Mouse (Mus musculus): ENCODE measurements around the gene Mfap1b. TPM values are rescaled to one million over a fixed set of nuclear protein-coding genes. Genes with fewer than 3 reads are reported as not detected.
A peak's percentile ranks its signal among the peaks of the same experiment; 100 is the strongest.

Gene Mfap1b
- polyA plus RNA-seq, 1 experiment from 2014 or later = 44.3 TPM

DNA sequence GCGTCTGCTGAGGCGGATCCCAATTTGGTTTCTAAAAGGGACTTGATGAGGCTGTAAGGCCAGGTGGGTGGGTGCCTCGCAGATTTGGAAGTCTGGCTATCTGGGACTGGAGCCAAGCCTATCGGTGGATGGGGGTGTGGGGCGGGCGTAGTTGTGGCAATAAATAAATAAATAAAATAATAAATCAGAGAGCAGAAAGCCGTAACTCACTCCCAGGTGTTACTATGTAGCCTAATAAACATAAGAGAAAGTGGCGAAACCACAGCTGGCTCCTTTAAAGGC, 30.9 kb downstream of the Mfap1b start:
- no peak for ATAC-seq (ENCODE audit: insufficient number of reproducible peaks, insufficient read depth, low FRiP score, low read depth)
- Histone ChIP-seq H3K27me3 (ENCODE audit: control insufficient read depth, insufficient read depth, low read length) (no peaks in the 10 kb centered on the region), H3K4me3 (ENCODE audit: control insufficient read depth in 1 of 2, insufficient read depth in 1 of 2, low read depth in 1 of 2, low read length in 2 of 2) (peak overlapping the region; percentile 50 to 52), H3K36me3 (ENCODE audit: control insufficient read depth, insufficient read depth, low read length) (peaks cover 19% of the 10 kb centered on the region), H3K4me1 (ENCODE audit: control insufficient read depth in 2 of 2, insufficient read depth in 2 of 2, low read length in 2 of 2) (peaks cover 11 to 21% of the 10 kb centered on the region in 2 experiments; a peak in 3 of 4 replicates), H3K9ac (ENCODE audit: low read length) (peak overlapping the region; percentile 70), H3K27ac (replicated peaks in 1 of 2; ENCODE audit: control insufficient read depth in 1 of 2, insufficient read depth in 1 of 2, low read depth in 2 of 2, low read length in 2 of 2) (no peak overlapping the region), H3K4me2 (ENCODE audit: low read length) (peak overlapping the region; percentile 97), H3K9me3 (ENCODE audit: control insufficient read depth, low read length) (no peaks in the 10 kb centered on the region)
- 18% methylated on average over 8 of the region's 8 CpGs for WGBS

DNA sequence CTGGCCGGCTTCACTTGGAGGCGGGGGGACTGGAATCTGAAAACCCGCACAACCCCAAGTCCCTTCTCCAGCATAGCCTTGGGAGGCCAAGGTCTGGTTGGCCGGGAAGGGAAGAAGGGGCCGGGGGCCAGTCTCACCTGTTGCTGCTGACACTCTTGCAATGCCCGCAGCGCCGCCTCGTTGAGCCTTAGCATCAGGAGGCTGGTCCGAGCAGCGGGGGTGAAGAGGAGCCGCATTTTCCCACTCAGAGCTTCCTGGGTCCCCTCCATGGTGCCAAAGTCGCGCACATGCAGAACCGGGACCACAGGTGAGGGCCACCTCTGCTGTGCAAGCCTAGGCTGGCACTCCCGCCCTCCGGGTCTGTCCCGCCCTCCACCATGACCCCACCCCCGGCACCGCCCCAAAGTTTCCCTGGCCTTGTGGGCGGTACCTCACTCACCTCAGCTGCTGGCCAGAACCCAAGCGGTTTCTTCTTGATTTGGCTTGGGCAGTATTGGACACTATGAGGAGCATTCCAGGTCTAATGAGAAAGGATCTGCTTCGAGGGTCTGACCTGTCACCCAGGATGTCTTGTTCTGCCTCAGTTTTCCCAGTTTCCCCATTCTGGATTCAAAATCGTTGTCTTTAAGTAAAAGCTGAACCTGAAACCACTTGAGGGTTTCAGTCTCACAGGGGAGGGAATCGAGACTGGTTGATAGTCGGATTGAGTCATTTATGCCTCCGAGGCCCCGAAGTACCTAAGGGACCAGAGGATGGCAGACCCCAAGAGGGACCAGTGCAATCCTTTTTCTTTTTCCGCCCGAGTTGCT, 31.4 kb downstream of the Mfap1b start:
- peak; percentile 70; the same call in 1 of the 2 replicates for ATAC-seq (ENCODE audit: insufficient number of reproducible peaks, insufficient read depth, low FRiP score, low read depth)
- Histone ChIP-seq H3K4me1 (ENCODE audit: control insufficient read depth in 2 of 2, insufficient read depth in 2 of 2, low read length in 2 of 2) (peaks cover 10 to 16% of the 10 kb centered on the region in 2 experiments; a peak in 3 of 4 replicates), H3K27ac (replicated peaks in 1 of 2; ENCODE audit: control insufficient read depth in 1 of 2, insufficient read depth in 1 of 2, low read depth in 2 of 2, low read length in 2 of 2) (no peak overlapping the region), H3K27me3 (ENCODE audit: control insufficient read depth, insufficient read depth, low read length) (no peaks in the 10 kb centered on the region), H3K9ac (ENCODE audit: low read length) (peak overlapping the region; percentile 70), H3K9me3 (ENCODE audit: control insufficient read depth, low read length) (no peaks in the 10 kb centered on the region), H3K4me2 (ENCODE audit: low read length) (peak overlapping the region; percentile 97), H3K36me3 (ENCODE audit: control insufficient read depth, insufficient read depth, low read length) (peaks cover 25% of the 10 kb centered on the region), H3K4me3 (ENCODE audit: control insufficient read depth in 1 of 2, insufficient read depth in 1 of 2, low read depth in 1 of 2, low read length in 2 of 2) (peak overlapping the region; percentile 50 to 52)
- WGBS = 2% methylated on average over 30 of the region's 30 CpGs

DNA sequence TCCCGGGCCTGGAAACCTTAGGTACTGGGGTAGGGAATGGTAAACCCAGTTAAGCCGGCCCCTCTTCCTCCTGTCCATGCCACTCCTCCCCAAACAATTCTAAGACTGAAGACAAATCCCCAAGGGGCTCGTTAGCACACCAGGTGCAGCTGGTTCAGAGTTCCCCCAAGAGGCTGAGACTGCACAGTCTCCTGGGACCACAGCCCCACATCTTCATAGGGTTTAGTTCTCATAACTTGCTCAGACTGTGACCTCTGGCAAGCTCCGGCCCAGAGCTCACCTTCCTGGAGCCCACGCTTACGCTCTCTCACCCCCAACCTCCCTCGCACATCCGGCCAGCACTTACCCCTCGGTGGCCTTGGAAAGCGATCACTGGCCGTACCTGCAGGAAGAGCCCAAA, 32.1 kb downstream of the Mfap1b start:
- H3K9ac ChIP-seq (ENCODE audit: low read length) = peak overlapping the region; percentile 70
- 10% methylated on average over 11 of the region's 11 CpGs for WGBS
- H3K4me1 ChIP-seq (ENCODE audit: control insufficient read depth in 2 of 2, insufficient read depth in 2 of 2, low read length in 2 of 2) = peaks cover 10 to 15% of the 10 kb centered on the region in 2 experiments; a peak in 3 of 4 replicates
- H3K4me2 ChIP-seq (ENCODE audit: low read length) = peak overlapping the region; percentile 97
- H3K36me3 ChIP-seq (ENCODE audit: control insufficient read depth, insufficient read depth, low read length) = peaks cover 32% of the 10 kb centered on the region
- H3K4me3 ChIP-seq (ENCODE audit: control insufficient read depth in 1 of 2, insufficient read depth in 1 of 2, low read depth in 1 of 2, low read length in 2 of 2) = peak overlapping the region; percentile 50 to 52
- ATAC-seq (ENCODE audit: insufficient number of reproducible peaks, insufficient read depth, low FRiP score, low read depth) = 0 out of 2 replicates have a peak, but pooled peaks have one; percentile 9
- H3K9me3 ChIP-seq (ENCODE audit: control insufficient read depth, low read length) = no peaks in the 10 kb centered on the region
- H3K27ac ChIP-seq (replicated peaks in 1 of 2; ENCODE audit: control insufficient read depth in 1 of 2, insufficient read depth in 1 of 2, low read depth in 2 of 2, low read length in 2 of 2) = no peak overlapping the region
- no peaks in the 10 kb centered on the region for H3K27me3 ChIP-seq (ENCODE audit: control insufficient read depth, insufficient read depth, low read length)

DNA sequence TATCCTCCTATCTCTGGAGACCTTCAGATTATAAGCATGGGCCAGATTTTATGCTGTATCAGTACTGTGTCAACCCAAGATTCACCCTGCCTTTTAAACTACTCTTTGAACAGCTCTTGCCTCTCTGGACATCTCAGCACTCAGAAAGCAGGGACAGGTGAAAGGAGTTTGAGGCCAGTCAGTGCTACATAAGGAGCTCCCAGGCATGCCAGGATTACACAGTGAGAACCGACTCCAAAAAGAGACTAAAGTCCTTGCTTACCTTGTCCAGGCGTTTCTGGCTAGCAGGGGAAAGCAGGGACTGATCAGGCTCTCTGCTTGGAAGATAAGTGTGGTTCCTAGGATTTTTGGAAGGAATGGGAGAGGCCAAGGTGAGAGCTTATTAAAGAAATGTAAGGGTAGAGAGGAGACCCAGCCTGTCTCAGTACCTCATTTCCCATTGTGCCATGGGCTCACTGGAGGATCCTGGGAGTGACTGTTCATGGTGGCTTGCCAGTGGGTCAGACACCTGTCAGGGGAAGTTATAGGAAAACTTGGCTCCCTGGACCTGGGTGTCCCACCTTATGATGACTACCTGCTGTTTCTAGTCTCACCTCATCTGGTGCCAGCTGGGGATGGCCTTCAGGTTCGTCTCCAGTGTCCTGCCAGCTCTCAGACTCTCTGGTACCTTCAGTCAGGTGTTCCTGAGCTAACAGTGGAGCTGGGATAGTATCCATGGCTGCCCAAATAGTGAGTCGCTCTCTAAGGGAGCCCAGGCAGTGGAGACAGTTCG, 32.8 kb downstream of the Mfap1b start:
- WGBS = 44% methylated on average over 5 of the region's 5 CpGs
- peaks cover 39% of the 10 kb centered on the region for H3K36me3 ChIP-seq (ENCODE audit: control insufficient read depth, insufficient read depth, low read length)
- ATAC-seq (ENCODE audit: insufficient number of reproducible peaks, insufficient read depth, low FRiP score, low read depth) = no peak
- no peaks in the 10 kb centered on the region for H3K27me3 ChIP-seq (ENCODE audit: control insufficient read depth, insufficient read depth, low read length)
- no peak overlapping the region for H3K27ac ChIP-seq (replicated peaks in 1 of 2; ENCODE audit: control insufficient read depth in 1 of 2, insufficient read depth in 1 of 2, low read depth in 2 of 2, low read length in 2 of 2)
- peaks cover 10 to 15% of the 10 kb centered on the region in 2 experiments; a peak in 3 of 4 replicates for H3K4me1 ChIP-seq (ENCODE audit: control insufficient read depth in 2 of 2, insufficient read depth in 2 of 2, low read length in 2 of 2)
- H3K9me3 ChIP-seq (ENCODE audit: control insufficient read depth, low read length) = no peaks in the 10 kb centered on the region
- no peak overlapping the region for H3K4me3 ChIP-seq (ENCODE audit: control insufficient read depth in 1 of 2, insufficient read depth in 1 of 2, low read depth in 1 of 2, low read length in 2 of 2)
- H3K9ac ChIP-seq (ENCODE audit: low read length) = no peak overlapping the region
- H3K4me2 ChIP-seq (ENCODE audit: low read length) = no peak overlapping the region

DNA sequence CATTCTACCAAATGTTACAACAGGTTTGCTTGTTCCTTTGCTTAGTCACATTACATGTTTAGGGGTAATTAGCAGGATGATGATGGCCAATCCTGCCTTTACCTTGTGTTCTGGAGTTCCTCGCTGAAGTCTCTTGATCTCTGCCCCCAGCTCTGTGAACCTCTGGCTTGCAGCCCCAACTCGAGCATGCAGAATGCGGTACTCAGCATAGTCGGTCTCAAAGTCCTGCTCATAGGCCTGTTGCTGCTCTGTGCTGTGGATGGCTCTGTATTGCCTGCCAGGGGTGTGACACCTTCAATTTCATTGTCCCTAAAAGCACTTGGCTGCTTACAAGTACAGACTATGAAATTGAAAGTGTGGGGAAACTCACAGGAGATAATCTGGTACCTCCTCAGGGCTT, 34.1 kb downstream of the Mfap1b start:
- Histone ChIP-seq H3K36me3 (ENCODE audit: control insufficient read depth, insufficient read depth, low read length) (peaks cover 52% of the 10 kb centered on the region), H3K27ac (replicated peaks in 1 of 2; ENCODE audit: control insufficient read depth in 1 of 2, insufficient read depth in 1 of 2, low read depth in 2 of 2, low read length in 2 of 2) (no peak overlapping the region), H3K4me3 (ENCODE audit: control insufficient read depth in 1 of 2, insufficient read depth in 1 of 2, low read depth in 1 of 2, low read length in 2 of 2) (no peak overlapping the region), H3K27me3 (ENCODE audit: control insufficient read depth, insufficient read depth, low read length) (no peaks in the 10 kb centered on the region), H3K9ac (ENCODE audit: low read length) (no peak overlapping the region), H3K4me2 (ENCODE audit: low read length) (no peak overlapping the region), H3K9me3 (ENCODE audit: control insufficient read depth, low read length) (no peaks in the 10 kb centered on the region), H3K4me1 (ENCODE audit: control insufficient read depth in 2 of 2, insufficient read depth in 2 of 2, low read length in 2 of 2) (peaks cover 10 to 15% of the 10 kb centered on the region in 2 experiments; a peak in 3 of 4 replicates)
- WGBS = 65% methylated on average over 4 of the region's 4 CpGs
- ATAC-seq (ENCODE audit: insufficient number of reproducible peaks, insufficient read depth, low FRiP score, low read depth) = no peak

DNA sequence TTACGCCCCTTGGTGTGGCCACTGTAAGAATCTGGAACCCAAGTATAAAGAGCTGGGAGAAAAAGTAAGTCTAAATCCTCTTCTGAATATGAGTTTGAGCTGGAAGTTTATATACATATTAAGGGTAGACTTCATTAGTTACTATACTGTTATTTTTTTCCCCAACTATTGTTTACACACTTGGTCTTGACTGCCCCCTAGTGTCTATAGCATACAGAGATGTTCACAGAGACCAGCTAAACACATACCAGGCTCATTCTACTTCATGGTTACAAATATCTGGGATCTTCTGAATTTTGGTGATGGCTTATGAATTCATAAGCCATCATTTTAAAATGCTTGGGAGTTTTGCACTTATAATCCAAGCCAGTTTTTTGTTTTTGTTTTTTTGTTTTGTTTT, 39.0 kb downstream of the Mfap1b start:
- peaks cover 100% of the 10 kb centered on the region for H3K36me3 ChIP-seq (ENCODE audit: control insufficient read depth, insufficient read depth, low read length)
- H3K9ac ChIP-seq (ENCODE audit: low read length) = no peak overlapping the region
- H3K4me2 ChIP-seq (ENCODE audit: low read length) = no peak overlapping the region
- no peaks in the 10 kb centered on the region for H3K9me3 ChIP-seq (ENCODE audit: control insufficient read depth, low read length)
- no peak overlapping the region for H3K4me3 ChIP-seq (ENCODE audit: control insufficient read depth in 1 of 2, insufficient read depth in 1 of 2, low read depth in 1 of 2, low read length in 2 of 2)
- no peak overlapping the region for H3K27ac ChIP-seq (replicated peaks in 1 of 2; ENCODE audit: control insufficient read depth in 1 of 2, insufficient read depth in 1 of 2, low read depth in 2 of 2, low read length in 2 of 2)
- H3K4me1 ChIP-seq (ENCODE audit: control insufficient read depth in 2 of 2, insufficient read depth in 2 of 2, low read length in 2 of 2) = no peaks in the 10 kb centered on the region
- 94% methylated on average over 1 of the region's 1 CpGs for WGBS
- ATAC-seq (ENCODE audit: insufficient number of reproducible peaks, insufficient read depth, low FRiP score, low read depth) = no peak
- H3K27me3 ChIP-seq (ENCODE audit: control insufficient read depth, insufficient read depth, low read length) = no peaks in the 10 kb centered on the region

DNA sequence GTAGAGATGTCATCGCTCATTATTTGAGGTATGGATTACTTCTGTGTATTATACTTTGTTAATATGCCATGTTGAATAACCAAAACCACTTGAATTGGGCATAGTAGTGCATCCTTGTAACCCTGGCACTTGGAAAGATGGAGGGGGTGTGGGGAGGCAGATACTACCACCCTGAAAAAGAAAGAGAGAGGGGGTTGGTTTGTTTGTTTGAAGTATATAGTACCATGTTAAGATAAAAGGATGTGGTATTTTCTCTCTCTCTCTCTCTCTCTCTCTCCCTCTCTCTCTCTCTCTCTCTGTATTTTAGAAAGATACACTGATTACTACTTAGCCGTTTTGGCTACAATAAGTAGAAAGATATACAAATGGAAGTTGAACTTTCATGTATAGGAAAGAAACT, 48.0 kb downstream of the Mfap1b start:
- H3K4me3 ChIP-seq (ENCODE audit: control insufficient read depth in 1 of 2, insufficient read depth in 1 of 2, low read depth in 1 of 2, low read length in 2 of 2) = no peak overlapping the region
- H3K4me1 ChIP-seq (ENCODE audit: control insufficient read depth in 2 of 2, insufficient read depth in 2 of 2, low read length in 2 of 2) = no peaks in the 10 kb centered on the region
- H3K9me3 ChIP-seq (ENCODE audit: control insufficient read depth, low read length) = no peaks in the 10 kb centered on the region
- no peaks in the 10 kb centered on the region for H3K27me3 ChIP-seq (ENCODE audit: control insufficient read depth, insufficient read depth, low read length)
- ATAC-seq (ENCODE audit: insufficient number of reproducible peaks, insufficient read depth, low FRiP score, low read depth) = no peak
- 87% methylated on average over 2 of the region's 2 CpGs for WGBS
- H3K27ac ChIP-seq (replicated peaks in 1 of 2; ENCODE audit: control insufficient read depth in 1 of 2, insufficient read depth in 1 of 2, low read depth in 2 of 2, low read length in 2 of 2) = no peak overlapping the region
- H3K9ac ChIP-seq (ENCODE audit: low read length) = no peak overlapping the region
- no peak overlapping the region for H3K4me2 ChIP-seq (ENCODE audit: low read length)
- peaks cover 98% of the 10 kb centered on the region for H3K36me3 ChIP-seq (ENCODE audit: control insufficient read depth, insufficient read depth, low read length)
